In the genomic region with DNA sequence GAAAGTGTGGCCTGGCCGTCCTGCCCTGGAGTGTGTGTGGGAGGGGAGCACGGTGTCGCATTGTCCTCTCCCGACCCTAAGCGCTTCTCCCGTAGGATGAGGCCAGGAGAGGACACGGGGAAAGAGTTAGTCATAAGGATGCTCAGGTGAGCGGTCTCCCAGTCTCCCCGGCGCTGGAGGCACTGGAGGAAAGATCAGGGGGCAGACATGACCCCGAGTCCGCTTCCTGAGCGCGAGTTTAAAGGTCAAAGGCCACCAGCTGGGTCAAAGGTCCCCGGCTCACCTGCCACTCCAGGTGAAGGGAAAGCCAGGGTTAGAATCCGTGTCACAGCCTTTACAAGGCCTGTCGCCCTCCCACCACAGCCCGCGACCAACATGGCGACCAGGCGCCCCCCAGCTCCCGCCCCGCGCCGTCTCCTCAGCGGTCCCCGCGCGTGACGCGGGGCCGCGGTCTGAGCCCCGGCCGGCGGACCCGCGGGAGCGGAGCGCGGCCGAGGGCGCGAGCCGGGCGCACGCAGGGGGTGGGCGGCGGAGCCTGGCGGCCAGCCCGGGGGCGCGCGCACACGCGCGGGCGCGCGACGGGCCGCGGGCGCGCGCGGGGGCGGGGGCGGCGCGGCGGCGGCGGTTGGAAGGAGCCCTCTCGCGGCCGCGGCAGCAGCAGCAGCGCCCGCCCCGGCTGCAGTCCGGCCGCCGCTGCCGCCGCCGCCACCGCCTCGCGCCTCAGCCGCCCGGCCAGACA, we compare ENCODE assay signal across 8 mouse cellular contexts. TPM values are rescaled to one million over a fixed set of nuclear protein-coding genes. Genes with fewer than 3 reads are reported as not detected.
DNase-seq lines count a peak whose midpoint lies in the region; ATAC-seq and TF ChIP-seq lines count a peak whose summit lies in the region.

A gene (plus strand): TSS at position 594 of the 739 bp plus-strand sequence.

- H3K4me1 ChIP-seq in intestine, postnatal 0 days (replicated peaks; ENCODE audit: control insufficient read depth, insufficient read depth, low read length): no peaks in the 10 kb centered on the region
- no peaks in the 10 kb centered on the region for H3K4me1 ChIP-seq in limb, embryonic 13.5 days
- no peaks in the 10 kb centered on the region for H3K4me1 ChIP-seq in midbrain, embryonic 14.5 days (ENCODE audit: control insufficient read depth, insufficient read depth, low read length)
- H3K4me1 ChIP-seq in spleen, adult 2 months (ENCODE audit: control insufficient read depth, insufficient read depth, insufficient read length): no peaks in the 10 kb centered on the region

- peaks cover 3% of the 10 kb centered on the region; the same call in 1 of the 2 replicates for H3K27me3 ChIP-seq in intestine, postnatal 0 days (replicated peaks; ENCODE audit: control insufficient read depth, insufficient read depth, low read length)
- H3K27me3 ChIP-seq in limb, embryonic 13.5 days: peaks cover 10% of the 10 kb centered on the region
- H3K27me3 ChIP-seq in midbrain, embryonic 14.5 days (ENCODE audit: control insufficient read depth, insufficient read depth, low read length): peaks cover 3% of the 10 kb centered on the region; the same call in 1 of the 2 replicates
- H3K27me3 ChIP-seq in spleen, adult 2 months (ENCODE audit: control insufficient read depth, insufficient read depth, low read length): peaks cover 12% of the 10 kb centered on the region

- H3K27ac ChIP-seq in intestine, postnatal 0 days (ENCODE audit: low read depth, low read length): peak within 1 kb of the TSS; percentile 50
- peak within 1 kb of the TSS; percentile 58 for H3K27ac ChIP-seq in limb, embryonic 13.5 days
- H3K27ac ChIP-seq in midbrain, embryonic 14.5 days (replicated peaks; ENCODE audit: low read depth, low read length): peak within 1 kb of the TSS; percentile 93
- H3K27ac ChIP-seq in spleen, adult 2 months (ENCODE audit: insufficient read depth, low read length): 0 out of 2 replicates have a peak within 1 kb of the TSS, but pooled peaks have one; percentile 0

- peak; percentile 61 for DNase-seq in layer of hippocampus, adult 11-12 months (ENCODE audit: low spot score)
- no peak for DNase-seq in layer of hippocampus, adult 9-10 months (ENCODE audit: low spot score)
- peak; percentile 39 for DNase-seq in embryo, embryonic 11.5 days (ENCODE audit: low read depth, low spot score)
- peak; percentile 89 for DNase-seq in midbrain, embryonic 14.5 days
- DNase-seq in spleen, adult 2 months (ENCODE audit: low read depth in 1 of 2, low spot score in 2 of 2): peak in 1 of 2 experiments; percentile 19

- TF ChIP-seq CTCF in intestine, postnatal 0 days (IDR thresholded peaks at IDR 0.05; ENCODE audit: low read depth): no peak; the same call in 1 of the 2 replicates
- TF ChIP-seq CTCF in spleen, adult 2 months (IDR thresholded peaks at IDR 0.05; ENCODE audit: extremely low read depth, insufficient read depth, insufficient read length, insufficient replicate concordance): no peak

- peak; percentile 59 for ATAC-seq in granulocyte monocyte progenitor cell, adult 5-6 weeks (replicated peaks; ENCODE audit: poor library complexity, severe bottlenecking)
- ATAC-seq in intestine, postnatal 0 days: peak; percentile 88
- peak; percentile 83 for ATAC-seq in limb, embryonic 13.5 days (ENCODE audit: low FRiP score, low read depth)
- ATAC-seq in midbrain, embryonic 14.5 days (ENCODE audit: low FRiP score, low TSS enrichment): peak; percentile 93

- no peak for TF ChIP-seq POLR2A in spleen, adult 2 months (IDR thresholded peaks at IDR 0.05; ENCODE audit: low read depth, low read length)

- 2% methylated on average over 38 of the region's 92 CpGs for WGBS in intestine, postnatal 0 days
- WGBS in limb, embryonic 13.5 days: under 1% methylated on average over 44 of the region's 92 CpGs
- under 1% methylated on average over 89 of the region's 92 CpGs for WGBS in midbrain, embryonic 14.5 days
- 20% methylated on average over 89 of the region's 92 CpGs for WGBS in spleen, adult 2 months

- peak within 1 kb of the TSS; percentile 74 for H3K9ac ChIP-seq in intestine, postnatal 0 days (ENCODE audit: low read depth, low read length)
- peak within 1 kb of the TSS; percentile 88 for H3K9ac ChIP-seq in limb, embryonic 13.5 days
- peak within 1 kb of the TSS; percentile 91 for H3K9ac ChIP-seq in midbrain, embryonic 14.5 days (replicated peaks; ENCODE audit: low read length)

- peak within 1 kb of the TSS; percentile 96 for H3K4me2 ChIP-seq in intestine, postnatal 0 days (replicated peaks; ENCODE audit: low read depth)
- peak within 1 kb of the TSS; percentile 88 for H3K4me2 ChIP-seq in limb, embryonic 13.5 days (replicated peaks)
- peak within 1 kb of the TSS; percentile 87 for H3K4me2 ChIP-seq in midbrain, embryonic 14.5 days (ENCODE audit: low read length)

- no peaks in the 10 kb centered on the region for H3K9me3 ChIP-seq in intestine, postnatal 0 days (ENCODE audit: control insufficient read depth)
- H3K9me3 ChIP-seq in limb, embryonic 13.5 days: no peaks in the 10 kb centered on the region
- H3K9me3 ChIP-seq in midbrain, embryonic 14.5 days (ENCODE audit: control insufficient read depth, low read length): no peaks in the 10 kb centered on the region

- no peaks in the 10 kb centered on the region for H3K36me3 ChIP-seq in intestine, postnatal 0 days (ENCODE audit: control insufficient read depth, insufficient read depth)
- no peaks in the 10 kb centered on the region for H3K36me3 ChIP-seq in limb, embryonic 13.5 days
- no peaks in the 10 kb centered on the region for H3K36me3 ChIP-seq in midbrain, embryonic 14.5 days (ENCODE audit: control insufficient read depth, insufficient read depth, low read length)
- no peaks in the 10 kb centered on the region for H3K36me3 ChIP-seq in spleen, adult 2 months (ENCODE audit: control insufficient read depth, insufficient read depth, low read length)

- H3K4me3 ChIP-seq in intestine, postnatal 0 days (ENCODE audit: low read depth, low read length): peak within 1 kb of the TSS; percentile 77
- peak within 1 kb of the TSS; percentile 77 for H3K4me3 ChIP-seq in limb, embryonic 13.5 days
- H3K4me3 ChIP-seq in midbrain, embryonic 14.5 days (replicated peaks; ENCODE audit: low read depth, low read length): peak within 1 kb of the TSS; percentile 79
- peak within 1 kb of the TSS; percentile 94 for H3K4me3 ChIP-seq in spleen, adult 2 months (ENCODE audit: extremely low read depth, insufficient read depth, insufficient read length)

RNA-seq across cellular contexts. Expression of the gene that starts here (rescaled TPM):
- 3.0 and 4.5 TPM in 2 replicates for total RNA-seq in granulocyte monocyte progenitor cell, adult 5-6 weeks (2014; fragmentation: Nextera tagmentation)
- total RNA-seq in granulocyte monocyte progenitor cell, adult 5-6 weeks (2017): 2.1 and 2.4 TPM in 2 replicates
- 0.64 and 1.0 TPM in 2 replicates for polyA plus RNA-seq in intestine, postnatal 0 days (2015; fragmentation: Nextera tagmentation; extraction: Ambion mirVana)
- polyA plus RNA-seq in limb, embryonic 13.5 days (2015; fragmentation: Nextera tagmentation; extraction: Ambion mirVana): 2.7 and 3.1 TPM in 2 replicates
- 14.8 and 16.4 TPM in 2 replicates for polyA plus RNA-seq in midbrain, embryonic 14.5 days (2014; fragmentation: Nextera tagmentation; extraction: Ambion mirVana)
- 0.28 and 0.35 TPM in 2 replicates for polyA plus RNA-seq in spleen, adult 2 months (2012; rRNA removed)

Comparison
In these comparisons a context has a peak if more than half of its experiments do, and no peak if none do; other contexts are left out.
1. H3K27ac ChIP-seq: peak in every context shown above with its lines; median percentile 93 in midbrain, embryonic 14.5 days; 58 in limb, embryonic 13.5 days; 50 in intestine, postnatal 0 days; 0 in spleen, adult 2 months.